Mouse (Mus musculus) spleen, adult 12 weeks (tissue): ENCODE results near the gene Cwh43.
A peak's percentile ranks its signal among the peaks of the same experiment; 100 is the strongest.
"Not testable (repeated sequence)": the region's sequence is repeated elsewhere in the genome, so short reads cannot be mapped to it uniquely, and the experiment has no call there.

Experiments
- DNase-seq: peaks from one replicate; pipeline ENCODE4 v3.0.0; 2022; ENCODE audit warnings: low spot score

The Cwh43 gene

DNA sequence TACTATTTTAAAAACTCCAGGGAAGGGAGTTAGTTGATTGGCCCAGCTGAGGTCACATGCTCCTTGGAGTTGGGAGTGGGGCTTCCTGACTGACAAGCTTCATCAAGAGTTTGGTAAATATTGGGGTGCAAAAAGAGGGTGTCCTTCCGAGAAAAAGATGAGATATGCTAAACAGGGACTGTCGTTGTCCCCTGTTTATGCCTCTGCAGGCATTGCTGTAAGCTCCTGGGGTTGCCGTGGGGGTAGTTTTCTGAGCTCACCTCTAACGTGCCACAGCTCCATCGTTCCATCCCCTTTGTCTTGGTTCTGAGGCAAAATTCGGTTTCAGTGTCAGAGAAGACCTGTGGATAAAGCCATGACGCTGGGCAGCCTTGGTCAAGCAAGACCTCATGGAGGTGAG lies 74.8 kb downstream of the Cwh43 start, which contains the start of gene Dcun1d4:
Gene Dcun1d4 (plus strand): TSS at position 301 of the 400 bp plus-strand sequence.
- DNase-seq, result no peak

DNA sequence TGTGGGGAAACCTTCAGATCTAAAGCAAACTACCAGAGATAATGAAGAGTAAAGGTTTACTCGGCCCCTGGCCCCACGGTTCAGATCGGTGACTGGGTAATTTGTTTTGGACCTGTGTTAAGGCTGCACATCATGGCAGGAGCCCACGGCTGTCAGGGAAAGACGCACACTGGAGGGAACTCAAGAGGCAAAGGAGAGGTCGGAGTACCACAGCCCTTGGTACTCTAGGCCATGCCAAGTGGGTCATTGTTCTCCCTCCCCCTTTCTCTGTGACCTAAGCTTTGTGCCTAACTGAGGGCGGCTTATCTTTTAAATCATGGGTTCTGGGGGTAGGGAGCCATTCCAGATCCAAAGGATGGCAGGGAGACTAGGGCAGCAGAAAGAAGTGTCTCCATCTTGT lies 75.5 kb downstream of the Cwh43 start:
- no peak for DNase-seq

GRCm38 (mm10) chr5:73482381-73482780 lies 76.5 kb downstream of the Cwh43 start:
- not testable (repeated sequence) for DNase-seq

- no peak for DNase-seq
Observed at GRCm38 (mm10) chr5:73484016-73484615, 78.2 kb downstream of the Cwh43 start.

DNA sequence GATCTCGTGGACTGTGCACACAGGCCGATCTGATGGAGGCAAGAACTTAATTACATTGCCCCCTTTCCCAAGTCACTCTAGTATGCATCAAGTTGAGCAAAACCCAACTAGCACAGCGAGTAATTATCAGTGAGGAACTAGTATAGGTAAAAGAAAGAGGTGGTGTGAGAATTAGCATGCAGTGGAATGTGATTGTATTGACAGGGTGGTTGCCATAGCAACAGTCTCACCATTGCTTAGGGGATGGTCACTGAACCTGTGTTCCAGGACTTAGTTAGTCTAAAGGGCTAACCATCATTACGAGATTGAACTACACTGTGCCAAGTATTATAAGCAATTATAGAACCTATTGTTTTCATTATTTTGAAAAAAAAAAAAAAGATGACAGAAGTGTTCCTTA lies 80.6 kb downstream of the Cwh43 start:
- DNase-seq, result no peak

GRCm38 (mm10) chr5:73489915-73490314 lies 84.0 kb downstream of the Cwh43 start:
- no peak for DNase-seq

DNA sequence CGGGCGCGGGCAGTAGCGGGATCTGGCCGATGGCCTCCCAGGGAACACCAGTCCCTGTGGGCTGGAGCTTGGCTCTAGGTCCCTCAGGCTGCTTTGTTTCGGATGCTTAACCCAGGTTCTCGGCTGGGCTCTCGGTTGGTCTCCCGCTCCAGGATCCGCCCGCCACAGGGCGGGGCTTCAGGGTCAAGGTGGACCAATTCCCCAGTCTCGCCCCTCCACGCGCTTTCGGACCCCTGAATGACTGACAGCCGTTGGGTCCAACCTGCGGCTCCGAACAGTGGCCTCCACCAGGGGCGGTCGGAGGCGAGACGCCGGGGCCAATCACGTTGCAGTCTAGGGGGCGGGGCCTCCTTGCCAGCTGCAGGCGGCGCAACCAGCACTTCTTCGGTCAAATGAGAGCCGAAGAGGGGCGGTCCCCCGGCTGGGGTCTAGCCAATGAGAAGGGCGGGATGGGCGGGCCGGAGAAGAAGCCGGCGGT lies 84.8 kb downstream of the Cwh43 start:
- peak; percentile 93 for DNase-seq

DNA sequence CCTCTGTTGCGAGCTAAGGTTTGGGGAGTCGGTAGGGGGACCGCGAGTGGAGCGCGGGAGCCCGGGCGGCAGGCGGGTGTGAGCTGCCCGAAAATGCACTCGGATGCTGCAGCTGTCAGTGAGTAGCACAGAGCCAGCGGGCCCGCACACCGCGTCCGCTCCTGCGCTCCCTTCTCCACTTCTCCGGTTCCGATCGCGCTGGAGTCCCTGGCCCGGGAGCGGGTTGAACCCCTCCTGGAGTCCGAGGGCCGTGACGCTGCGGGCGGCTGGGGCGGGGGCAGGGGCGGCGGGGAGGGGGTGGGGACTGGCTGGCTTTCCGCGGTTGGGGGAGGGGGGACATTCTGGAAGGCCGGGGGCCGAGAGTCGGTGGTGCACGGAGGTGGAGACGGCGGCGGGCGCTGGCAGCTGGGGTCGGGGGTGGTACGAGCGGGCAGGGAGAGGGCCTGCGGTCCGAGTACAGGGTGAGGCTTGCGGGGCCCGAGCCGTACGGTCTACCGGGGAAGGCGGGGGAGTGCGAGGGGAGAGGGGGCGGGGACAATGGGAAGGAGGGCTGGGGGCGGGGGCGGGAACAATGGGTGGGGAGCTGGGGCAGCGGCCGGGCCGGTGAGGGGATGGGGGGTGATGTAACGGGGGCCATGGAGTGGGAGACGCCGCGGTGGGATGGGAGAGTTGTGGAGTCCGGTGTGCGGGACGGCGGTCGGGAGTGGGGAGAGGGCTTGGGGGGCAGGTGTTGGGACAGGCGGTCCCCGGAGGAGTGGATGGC lies 85.4 kb downstream of the Cwh43 start:
- no peak for DNase-seq

- DNase-seq, result peak; percentile 52
Observed at GRCm38 (mm10) chr5:73491837-73492720, 86.2 kb downstream of the Cwh43 start.

GRCm38 (mm10) chr5:73497401-73497800 lies 91.5 kb downstream of the Cwh43 start:
- DNase-seq, result no peak

- DNase-seq, result no peak
Observed at GRCm38 (mm10) chr5:73498559-73498958, 92.7 kb downstream of the Cwh43 start.

DNA sequence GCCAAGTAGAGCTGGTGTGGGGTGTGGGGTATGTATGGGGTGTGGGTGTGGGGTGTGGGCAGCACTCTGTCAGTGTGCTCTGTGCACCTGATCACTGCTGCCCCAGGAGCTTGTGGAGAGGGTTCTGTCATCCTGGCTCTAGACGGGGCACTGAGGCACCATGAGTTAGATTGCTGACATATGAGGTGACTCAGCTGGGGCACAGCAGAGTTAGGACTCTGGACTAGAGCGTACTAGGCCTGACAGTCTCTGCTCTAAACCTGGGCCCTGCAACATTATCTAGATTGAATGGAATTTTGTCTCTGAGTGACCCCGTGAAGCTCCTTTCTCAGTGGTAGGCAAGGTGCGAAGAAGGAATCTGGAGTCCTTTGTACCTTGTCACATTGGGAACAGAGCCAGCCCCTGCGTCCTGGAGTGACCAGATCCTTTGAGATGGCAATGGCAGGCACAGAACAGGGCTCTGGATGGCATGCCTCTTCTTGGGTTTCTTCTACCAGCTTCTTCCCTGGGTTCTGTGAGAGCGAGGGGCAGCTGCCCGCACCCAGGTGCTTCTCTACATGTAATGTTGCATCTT lies 95.1 kb downstream of the Cwh43 start:
- DNase-seq, result no peak

DNA sequence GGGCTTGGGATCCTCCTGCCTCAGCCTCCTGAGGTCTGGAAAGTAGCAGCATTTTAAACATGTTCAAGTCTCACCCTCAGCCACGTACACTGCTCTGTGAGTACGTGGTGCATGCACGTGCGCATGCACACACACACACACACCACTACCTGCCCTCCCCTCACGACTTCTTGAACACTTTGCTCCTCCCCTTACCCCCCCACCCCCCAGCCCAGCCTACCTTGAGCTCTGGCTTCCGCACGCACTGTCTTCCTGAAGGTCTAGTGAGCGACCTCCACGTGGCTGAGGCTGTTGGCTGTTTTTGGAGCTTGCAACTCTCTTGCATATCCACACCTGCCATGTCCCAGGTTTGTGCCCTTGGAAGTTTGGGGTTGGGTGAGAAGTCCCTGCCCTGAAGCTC lies 96.5 kb downstream of the Cwh43 start:
- DNase-seq, result no peak
